Mouse (Mus musculus): ENCODE measurements around the gene 4930447C04Rik.

Gene 4930447C04Rik

DNA sequence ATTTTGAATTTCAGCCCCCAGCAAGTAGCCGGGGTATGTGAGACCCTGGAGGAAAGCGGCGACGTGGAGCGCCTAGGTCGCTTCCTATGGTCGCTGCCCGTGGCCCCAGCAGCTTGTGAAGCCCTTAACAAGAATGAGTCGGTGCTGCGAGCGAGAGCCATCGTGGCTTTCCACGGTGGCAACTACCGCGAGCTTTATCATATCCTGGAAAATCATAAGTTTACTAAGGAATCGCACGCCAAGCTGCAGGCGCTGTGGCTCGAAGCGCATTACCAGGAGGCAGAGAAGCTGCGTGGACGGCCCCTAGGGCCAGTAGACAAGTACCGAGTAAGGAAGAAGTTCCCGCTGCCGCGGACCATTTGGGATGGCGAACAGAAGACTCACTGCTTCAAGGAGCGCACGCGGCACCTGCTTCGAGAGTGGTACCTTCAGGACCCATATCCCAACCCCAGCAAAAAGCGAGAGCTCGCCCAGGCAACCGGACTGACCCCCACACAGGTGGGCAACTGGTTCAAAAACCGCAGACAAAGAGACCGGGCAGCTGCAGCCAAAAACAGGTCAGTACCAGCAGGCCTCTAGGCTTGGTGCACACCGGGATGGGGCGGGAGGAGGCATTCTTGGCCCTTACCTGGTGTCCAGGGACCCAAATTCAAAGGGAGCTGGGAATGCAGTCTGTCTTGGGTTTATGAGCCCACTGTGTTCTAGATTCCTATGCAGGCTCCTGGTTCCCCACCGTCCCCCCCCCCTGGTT, at the start of gene 4930447C04Rik:
Gene 4930447C04Rik (minus strand): TSS at position 704 of the 751 bp plus-strand sequence.
- DNase-seq, result peak; percentile 6

- DNase-seq, result no peak
These were observed 42.7 kb upstream of the 4930447C04Rik start for GRCm38 (mm10) chr12:72983071-72983857.

GRCm38 (mm10) chr12:72982616-72983015, 42.0 kb upstream of the 4930447C04Rik start:
- no peak for DNase-seq

GRCm38 (mm10) chr12:72979236-72979635, 38.7 kb upstream of the 4930447C04Rik start:
- no peak for DNase-seq

- DNase-seq, result no peak
These were observed 37.3 kb upstream of the 4930447C04Rik start for GRCm38 (mm10) chr12:72977851-72978250.

GRCm38 (mm10) chr12:72976718-72977117, 36.1 kb upstream of the 4930447C04Rik start:
- peak; percentile 70 for DNase-seq

DNA sequence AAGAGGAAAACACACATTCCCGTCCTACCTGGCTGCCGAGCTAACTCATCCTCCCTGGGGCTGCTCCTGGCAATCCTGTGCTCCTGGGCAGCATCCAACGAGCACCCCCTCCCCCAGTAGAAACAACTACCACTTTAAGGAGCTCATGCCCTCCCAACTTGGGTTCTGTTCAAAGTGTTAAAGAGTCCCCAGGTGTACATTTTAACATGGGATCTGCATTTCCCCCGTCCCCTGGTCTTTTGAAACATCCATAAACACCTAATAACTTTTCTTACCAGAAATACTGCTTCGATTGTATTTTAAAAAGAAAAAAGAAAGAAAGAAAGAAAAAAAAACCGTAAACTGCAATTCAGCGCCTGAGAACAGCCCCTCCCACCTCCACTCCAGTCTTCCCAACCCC, 35.6 kb upstream of the 4930447C04Rik start:
- no peak for DNase-seq

GRCm38 (mm10) chr12:72973161-72973560, 32.6 kb upstream of the 4930447C04Rik start:
- DNase-seq, result peak; percentile 58

- no peak for DNase-seq
These were observed 30.0 kb upstream of the 4930447C04Rik start for GRCm38 (mm10) chr12:72970620-72971019.

- no peak for DNase-seq
These were observed 27.0 kb upstream of the 4930447C04Rik start for GRCm38 (mm10) chr12:72967541-72967940.

DNA sequence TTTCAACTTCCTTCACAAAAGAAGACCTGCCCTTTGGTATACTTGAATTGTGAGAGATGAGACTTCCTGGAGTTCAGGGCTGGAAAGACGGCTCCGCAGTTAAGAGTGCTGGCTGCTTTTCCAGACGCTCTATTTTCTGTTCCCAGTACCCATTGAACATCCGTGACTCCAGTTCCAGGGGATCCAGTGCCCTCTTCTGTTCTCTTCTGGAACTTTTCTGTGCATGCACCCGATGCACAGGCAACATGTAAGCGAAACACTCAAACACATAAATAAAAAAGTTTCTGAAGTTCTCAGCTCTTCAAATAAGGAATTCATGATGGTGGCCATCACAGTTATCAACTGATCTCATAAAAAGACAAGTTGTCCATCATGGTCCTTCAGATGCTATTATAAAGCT, 22.2 kb upstream of the 4930447C04Rik start:
- DNase-seq, result no peak

- DNase-seq, result no peak
These were observed 17.9 kb upstream of the 4930447C04Rik start for GRCm38 (mm10) chr12:72958446-72958845.

DNA sequence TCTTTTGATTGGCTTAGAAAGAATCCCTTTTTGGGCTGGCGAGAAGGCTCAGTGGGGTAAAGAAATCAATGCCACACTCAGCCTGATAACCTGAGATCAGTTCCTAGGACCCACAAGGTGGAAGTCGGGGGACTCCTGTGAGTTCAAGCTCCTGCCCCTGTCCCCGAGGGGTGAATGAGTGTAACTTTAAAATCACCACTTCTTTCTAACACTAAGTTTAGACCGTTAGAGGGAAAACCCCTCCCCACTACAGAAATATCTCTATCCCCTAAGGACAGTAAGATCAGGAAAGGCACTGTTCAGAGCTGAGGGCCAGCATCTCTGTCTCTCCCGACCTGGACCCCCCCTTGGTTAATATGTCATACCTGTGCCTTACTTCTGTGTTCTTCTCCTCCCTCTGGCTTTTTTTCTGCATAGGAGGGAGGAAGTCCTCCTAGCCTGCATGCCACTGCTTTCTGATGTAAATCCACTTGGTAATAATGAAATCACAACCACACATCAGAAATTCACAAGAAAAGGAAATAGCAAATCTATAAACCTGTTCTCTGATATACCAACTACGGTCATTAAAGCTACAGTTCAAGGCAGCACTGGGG, 17.4 kb upstream of the 4930447C04Rik start:
- DNase-seq, result no peak

DNA sequence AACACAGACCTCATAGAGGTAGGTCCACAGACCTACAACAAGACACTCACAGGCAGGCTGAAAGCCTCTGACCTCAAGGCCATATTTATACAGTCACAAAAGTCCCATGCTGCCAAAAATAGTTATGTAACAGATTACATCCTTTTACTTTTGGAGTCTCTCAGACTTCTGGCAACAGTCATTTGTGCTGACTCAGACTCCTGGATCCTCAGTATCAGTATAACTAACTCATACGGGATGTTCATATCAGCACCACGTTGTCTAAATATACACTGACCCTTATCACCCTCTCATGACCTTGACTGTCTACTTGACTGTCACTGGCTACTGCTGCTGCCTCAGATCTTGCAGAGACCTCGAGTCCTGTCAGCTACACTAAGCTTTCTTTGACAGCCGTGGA, 14.3 kb upstream of the 4930447C04Rik start:
- no peak for DNase-seq

- DNase-seq, result no peak
These were observed 13.3 kb upstream of the 4930447C04Rik start for GRCm38 (mm10) chr12:72953858-72954257.

DNA sequence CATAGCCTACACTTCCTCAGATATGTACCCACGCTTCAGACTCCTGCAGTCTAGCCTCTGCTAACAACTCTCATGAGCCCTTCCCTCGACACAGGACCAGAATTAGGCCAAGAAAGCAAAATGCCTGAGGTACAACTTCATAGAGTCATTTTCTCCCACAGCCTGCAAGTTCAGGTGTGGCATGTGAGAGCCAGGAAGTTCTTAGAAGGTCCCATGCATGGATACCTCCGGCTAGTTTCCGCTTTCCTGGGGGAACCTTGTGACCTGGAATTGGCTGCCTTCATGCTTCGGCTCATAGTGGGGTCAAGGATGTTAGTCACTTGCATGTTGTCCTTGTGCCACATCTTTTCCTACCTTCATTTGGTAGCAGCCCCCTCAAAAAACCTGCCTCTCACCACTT, 12.5 kb upstream of the 4930447C04Rik start:
- no peak for DNase-seq

DNA sequence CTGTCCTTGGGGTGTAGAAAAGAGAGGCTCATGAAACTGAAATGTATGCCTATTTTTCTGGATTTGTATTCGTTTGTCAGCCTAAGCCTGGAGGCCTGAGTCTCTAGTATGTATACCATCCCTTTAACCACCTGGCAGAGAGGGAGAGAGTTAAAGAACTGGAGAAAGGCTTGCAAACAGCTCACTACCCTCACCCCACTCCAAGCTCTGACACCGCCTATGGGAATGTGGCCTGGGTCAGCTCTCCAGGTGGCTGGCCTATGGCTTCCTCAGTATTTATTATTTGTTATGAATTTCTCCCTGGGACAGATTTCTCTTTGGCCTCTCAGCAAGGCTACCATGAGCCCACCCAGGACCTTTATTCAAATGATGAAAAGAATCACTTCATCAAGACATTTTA, 6.8 kb upstream of the 4930447C04Rik start:
- DNase-seq, result no peak

- DNase-seq, result no peak
These were observed 6.2 kb upstream of the 4930447C04Rik start for GRCm38 (mm10) chr12:72946805-72947204.

DNA sequence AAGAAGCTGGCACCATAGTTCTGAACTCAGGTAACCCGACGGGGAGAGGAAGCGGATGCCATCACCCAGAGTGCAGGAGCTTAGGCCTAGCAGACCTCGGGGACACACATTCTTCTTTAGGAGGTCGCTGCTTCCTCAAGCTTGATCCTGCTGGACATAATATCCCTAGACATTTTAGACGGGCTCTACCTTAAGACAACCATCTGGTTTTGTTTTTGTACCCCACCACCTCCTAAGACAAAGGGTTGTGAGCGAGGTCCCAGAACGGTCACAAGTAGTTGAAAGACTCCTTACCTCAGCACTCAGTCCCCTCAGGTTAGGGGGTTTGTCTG, 5.5 kb upstream of the 4930447C04Rik start:
- no peak for DNase-seq

DNA sequence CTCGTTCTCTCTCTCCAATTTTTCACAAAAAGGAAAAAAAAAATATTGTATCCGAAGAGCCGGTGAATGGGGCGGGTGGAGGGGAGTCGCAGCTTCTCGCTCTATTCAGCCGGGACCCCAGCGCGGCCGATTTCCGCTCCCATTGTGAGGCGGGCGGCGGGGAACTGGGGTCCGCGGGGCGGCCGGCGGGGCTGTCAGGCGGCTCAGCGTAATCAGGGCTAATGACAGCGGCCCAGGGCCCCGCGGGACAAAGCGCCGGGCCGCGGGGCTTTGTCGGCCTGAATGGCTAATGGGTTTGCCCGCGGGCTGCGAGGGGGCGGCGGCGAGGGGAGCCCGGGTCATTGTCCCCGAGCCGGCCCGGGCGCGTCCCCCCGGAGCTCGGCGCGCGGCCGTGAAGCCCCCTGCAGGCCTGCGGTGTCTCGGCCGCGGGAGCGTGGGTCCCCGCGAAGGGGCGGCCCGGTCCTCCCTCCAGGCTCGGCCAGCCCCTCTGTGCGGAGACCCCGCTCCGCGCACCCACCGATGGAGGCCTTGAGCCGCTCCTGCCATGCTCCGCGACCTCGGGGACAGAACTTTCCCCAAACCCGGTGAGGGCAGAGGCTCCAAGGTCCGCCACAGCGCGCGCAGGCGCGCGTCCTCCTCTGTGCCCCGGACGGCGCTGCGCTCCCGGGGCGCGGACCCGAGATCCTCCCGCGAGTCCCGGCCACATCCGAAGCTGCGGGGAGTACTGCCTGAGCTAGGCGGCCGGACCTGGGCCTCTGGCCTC, 4.9 kb upstream of the 4930447C04Rik start:
- DNase-seq, result no peak

DNA sequence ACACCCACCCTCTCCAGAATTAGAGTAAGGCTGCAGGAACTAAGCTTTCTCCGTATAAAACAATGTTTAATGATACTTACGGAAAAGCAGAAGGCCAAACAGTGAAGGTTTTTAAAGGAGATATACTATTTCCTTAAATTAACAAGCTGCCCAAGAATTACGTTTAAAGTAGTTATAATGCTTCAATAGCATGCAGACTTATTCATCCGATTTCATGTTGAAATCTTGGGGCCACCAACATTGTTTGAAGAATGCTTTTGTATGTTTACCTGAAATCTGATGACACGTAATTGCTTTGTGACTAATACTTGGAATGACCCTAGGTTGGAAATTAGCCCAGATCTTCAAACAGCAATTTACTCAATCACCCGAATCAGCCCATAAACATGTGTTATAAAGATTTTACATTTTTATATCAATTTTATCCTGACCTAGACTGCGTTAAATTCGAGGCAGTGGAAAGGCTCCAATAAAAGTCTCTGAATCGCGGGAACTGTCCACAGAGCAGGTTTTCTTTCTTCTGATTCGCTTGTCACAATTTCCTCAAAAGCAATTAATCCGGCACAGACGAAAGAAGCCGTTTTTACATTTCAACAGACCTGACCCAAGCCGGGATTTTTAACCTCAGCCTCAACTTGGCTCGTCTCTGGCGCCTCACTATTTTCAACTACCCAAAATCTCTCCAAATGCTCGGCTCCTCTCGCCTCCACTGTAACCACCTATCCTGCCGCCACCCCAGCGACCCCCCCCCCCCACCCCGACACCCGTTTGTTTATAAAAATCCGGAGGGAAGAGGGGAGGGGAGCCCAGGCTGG, 4.0 kb upstream of the 4930447C04Rik start:
- DNase-seq, result no peak

- DNase-seq, result no peak
These were observed 3.1 kb upstream of the 4930447C04Rik start for GRCm38 (mm10) chr12:72943574-72944110.
